Mouse (Mus musculus): Measurements from ENCODE around the gene Fancc. TPM values are rescaled to one million over a fixed set of nuclear protein-coding genes. Genes with fewer than 3 reads are reported as not detected.

The Fancc gene
- polyA plus RNA-seq, 2 experiments, result 6.9 to 8.6 TPM

DNA sequence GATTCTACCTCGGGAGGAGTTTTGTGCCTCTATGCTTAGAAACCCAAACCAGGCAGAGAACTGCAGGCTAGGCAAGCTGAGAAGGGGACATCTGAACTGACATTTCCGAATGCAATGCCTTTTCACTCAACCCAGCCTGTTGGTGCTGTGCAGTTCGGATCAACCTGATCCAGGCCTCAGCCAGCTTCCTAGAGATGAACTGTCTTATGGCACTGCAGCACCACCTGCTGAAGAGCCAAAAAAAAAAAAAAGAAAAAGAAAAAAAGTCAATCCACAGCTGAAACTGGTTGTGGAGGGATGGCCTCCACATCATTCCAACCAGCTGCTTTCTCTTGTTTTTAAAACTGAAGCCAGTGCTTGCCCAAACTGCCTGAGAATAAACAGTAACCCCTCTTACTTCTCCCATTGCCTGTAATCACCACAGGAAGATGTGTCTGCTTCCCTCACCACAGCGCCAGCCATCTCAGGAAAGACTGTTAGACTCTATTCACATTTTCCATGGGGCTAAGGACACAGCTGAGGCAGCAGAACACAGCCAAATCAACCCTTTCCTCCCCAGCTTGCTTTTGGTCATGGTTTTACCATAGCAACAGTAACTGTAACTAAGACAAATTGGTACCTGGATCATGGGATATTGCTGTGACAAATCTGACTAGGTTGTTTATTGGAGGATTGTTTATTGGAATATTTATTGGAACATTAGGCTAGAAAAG, 85.6 kb downstream of the Fancc start:
- Histone ChIP-seq H3K27ac (peak overlapping the region; percentile 85), H3K36me3 (replicated peaks; ENCODE audit: control insufficient read depth, insufficient read depth, low read depth) (no peaks in the 10 kb centered on the region), H3K9me3 (ENCODE audit: control insufficient read depth, low read length) (no peaks in the 10 kb centered on the region), H3K4me3 (ENCODE audit: insufficient read depth in 1 of 2, low read depth in 2 of 2, low read length in 2 of 2) (peak overlapping the region in 1 of 2 experiments; percentile 35; a peak in 2 of 4 replicates), H3K9ac (replicated peaks) (peak overlapping the region; percentile 59), H3K4me1 (replicated peaks; ENCODE audit: control insufficient read depth in 2 of 2, insufficient read depth in 2 of 2, low read length in 1 of 2) (peaks cover 28 to 36% of the 10 kb centered on the region in 2 experiments), H3K27me3 (ENCODE audit: control insufficient read depth, insufficient read depth, low read length) (no peaks in the 10 kb centered on the region), H3K4me2 (ENCODE audit: low read depth) (peak overlapping the region; percentile 76)
- peak in 2 of 3 experiments; percentile 16 to 19 for DNase-seq (ENCODE audit: low read depth in 3 of 3, low spot score in 3 of 3)
- peak; percentile 76; the same call in 1 of the 2 replicates for ATAC-seq (ENCODE audit: insufficient read depth)
- 17% methylated on average over 4 of the region's 4 CpGs for WGBS (ENCODE audit: insufficient replicate concordance)
- no peak for TF ChIP-seq EP300 (IDR thresholded peaks at IDR 0.05; ENCODE audit: low read depth)
- peak; percentile 20; the same call in 1 of the 2 replicates for TF ChIP-seq CTCF (IDR thresholded peaks at IDR 0.05; ENCODE audit: low read depth)

DNA sequence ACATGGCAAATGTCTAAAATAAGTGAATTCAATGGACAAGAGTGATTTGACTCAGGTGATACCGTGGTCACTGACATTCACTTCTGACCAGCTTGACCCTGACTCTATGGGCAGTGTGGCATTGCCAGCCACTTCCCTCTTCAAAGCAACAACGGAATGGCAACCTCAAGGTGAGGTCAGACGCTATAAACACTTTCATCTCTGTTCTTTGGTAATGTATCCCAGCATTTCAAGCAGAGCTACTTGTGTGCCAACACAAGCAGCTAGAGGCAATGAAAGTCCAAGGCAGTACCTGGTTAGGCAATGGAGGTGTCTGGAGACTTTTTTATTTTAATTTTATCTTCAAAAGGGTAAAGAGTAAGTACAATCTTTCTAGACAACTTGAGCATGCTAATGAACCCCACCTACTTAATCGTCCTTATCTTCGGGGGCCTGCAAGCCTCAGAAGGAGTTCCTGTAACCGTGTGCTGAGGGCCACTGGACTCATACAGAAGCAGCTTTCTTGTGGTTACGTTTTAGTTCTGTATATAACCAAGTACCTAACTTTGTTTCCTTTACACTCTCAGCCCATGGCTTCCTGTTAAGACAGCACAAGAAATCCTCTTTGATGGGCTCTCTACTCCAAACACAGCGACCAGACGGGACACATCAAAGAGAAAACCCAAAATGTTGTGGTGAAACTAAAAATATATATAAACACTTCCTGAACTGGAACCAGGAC, 86.3 kb downstream of the Fancc start:
- peak overlapping the region; percentile 59 for H3K9ac ChIP-seq (replicated peaks)
- peaks cover 28 to 36% of the 10 kb centered on the region in 2 experiments for H3K4me1 ChIP-seq (replicated peaks; ENCODE audit: control insufficient read depth in 2 of 2, insufficient read depth in 2 of 2, low read length in 1 of 2)
- H3K36me3 ChIP-seq (replicated peaks; ENCODE audit: control insufficient read depth, insufficient read depth, low read depth), result no peaks in the 10 kb centered on the region
- ATAC-seq (ENCODE audit: insufficient read depth) (peak; percentile 95), DNase-seq (ENCODE audit: low read depth in 3 of 3, low spot score in 3 of 3) (peak; percentile 49 to 65 (median 62))
- TF ChIP-seq CTCF (IDR thresholded peaks at IDR 0.05; ENCODE audit: low read depth) (no peak), EP300 (IDR thresholded peaks at IDR 0.05; ENCODE audit: low read depth) (peak; percentile 72)
- WGBS (ENCODE audit: insufficient replicate concordance), result 21% methylated on average over 9 of the region's 9 CpGs
- H3K4me2 ChIP-seq (ENCODE audit: low read depth), result peak overlapping the region; percentile 76
- no peaks in the 10 kb centered on the region for H3K27me3 ChIP-seq (ENCODE audit: control insufficient read depth, insufficient read depth, low read length)
- H3K4me3 ChIP-seq (ENCODE audit: insufficient read depth in 1 of 2, low read depth in 2 of 2, low read length in 2 of 2), result peak overlapping the region; percentile 1 to 35; a peak in 3 of 4 replicates
- H3K9me3 ChIP-seq (ENCODE audit: control insufficient read depth, low read length), result no peaks in the 10 kb centered on the region
- H3K27ac ChIP-seq, result peak overlapping the region; percentile 85

DNA sequence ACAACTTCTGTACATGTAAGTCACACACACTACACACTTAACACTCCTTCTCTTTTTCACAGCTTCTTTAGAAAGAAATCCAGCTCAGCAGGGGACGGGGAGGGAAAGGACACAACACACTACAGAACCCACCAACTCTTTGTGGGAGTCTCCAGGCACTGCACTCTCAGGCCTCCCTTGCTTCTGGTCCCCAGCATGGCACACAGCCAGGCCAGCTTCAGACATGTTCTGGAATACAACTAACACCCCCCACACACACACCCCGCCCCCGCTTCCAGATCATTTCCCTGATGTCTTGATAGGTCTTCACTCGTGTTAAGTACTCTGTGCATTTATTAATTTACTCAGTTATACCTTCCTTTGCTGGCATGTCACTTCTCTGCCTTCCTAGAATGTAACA, 91.9 kb downstream of the Fancc start:
- no peak overlapping the region for H3K27ac ChIP-seq
- no peak for TF ChIP-seq EP300 (IDR thresholded peaks at IDR 0.05; ENCODE audit: low read depth)
- TF ChIP-seq CTCF (IDR thresholded peaks at IDR 0.05; ENCODE audit: low read depth), result no peak
- 59% methylated on average over 4 of the region's 4 CpGs for WGBS (ENCODE audit: insufficient replicate concordance)
- no peak for DNase-seq (ENCODE audit: low read depth in 3 of 3, low spot score in 3 of 3)
- ATAC-seq (ENCODE audit: insufficient read depth), result no peak
- no peak overlapping the region for H3K4me3 ChIP-seq (ENCODE audit: insufficient read depth in 1 of 2, low read depth in 2 of 2, low read length in 2 of 2)
- no peaks in the 10 kb centered on the region for H3K27me3 ChIP-seq (ENCODE audit: control insufficient read depth, insufficient read depth, low read length)
- H3K9ac ChIP-seq (replicated peaks), result no peak overlapping the region
- H3K36me3 ChIP-seq (replicated peaks; ENCODE audit: control insufficient read depth, insufficient read depth, low read depth), result no peaks in the 10 kb centered on the region
- H3K4me2 ChIP-seq (ENCODE audit: low read depth), result no peak overlapping the region
- no peaks in the 10 kb centered on the region for H3K9me3 ChIP-seq (ENCODE audit: control insufficient read depth, low read length)
- H3K4me1 ChIP-seq (replicated peaks; ENCODE audit: control insufficient read depth in 2 of 2, insufficient read depth in 2 of 2, low read length in 1 of 2), result peaks cover 7 to 13% of the 10 kb centered on the region in 2 experiments

DNA sequence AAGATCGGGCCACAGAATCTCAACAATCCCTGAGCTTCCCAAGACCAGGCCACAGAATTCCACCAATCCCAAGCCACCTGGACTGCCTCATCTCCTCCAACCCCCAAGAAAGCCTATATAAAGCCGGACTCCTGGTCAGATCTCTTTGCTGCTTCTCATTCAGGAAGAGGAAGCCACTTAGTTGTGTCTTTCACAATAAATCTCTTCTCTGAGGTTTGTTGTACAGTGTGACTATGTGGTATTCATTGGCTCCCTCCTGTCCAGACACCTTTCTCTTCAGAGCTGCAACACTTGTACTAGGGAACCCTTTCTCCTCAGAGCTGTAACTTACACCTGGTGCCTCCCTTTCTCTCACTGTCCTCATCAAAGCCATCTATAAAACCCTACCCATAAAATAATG, 92.4 kb downstream of the Fancc start:
- Histone ChIP-seq H3K9me3 (ENCODE audit: control insufficient read depth, low read length) (no peaks in the 10 kb centered on the region), H3K27ac (no peak overlapping the region), H3K4me1 (replicated peaks; ENCODE audit: control insufficient read depth in 2 of 2, insufficient read depth in 2 of 2, low read length in 1 of 2) (peaks cover 2 to 8% of the 10 kb centered on the region in 2 experiments; a peak in 3 of 4 replicates), H3K27me3 (ENCODE audit: control insufficient read depth, insufficient read depth, low read length) (no peaks in the 10 kb centered on the region), H3K4me2 (ENCODE audit: low read depth) (no peak overlapping the region), H3K9ac (replicated peaks) (no peak overlapping the region), H3K4me3 (ENCODE audit: insufficient read depth in 1 of 2, low read depth in 2 of 2, low read length in 2 of 2) (no peak overlapping the region), H3K36me3 (replicated peaks; ENCODE audit: control insufficient read depth, insufficient read depth, low read depth) (no peaks in the 10 kb centered on the region)
- no peak for DNase-seq (ENCODE audit: low read depth in 3 of 3, low spot score in 3 of 3)
- 48% methylated on average over 2 of the region's 2 CpGs for WGBS (ENCODE audit: insufficient replicate concordance)
- TF ChIP-seq EP300 (IDR thresholded peaks at IDR 0.05; ENCODE audit: low read depth), result no peak
- no peak for TF ChIP-seq CTCF (IDR thresholded peaks at IDR 0.05; ENCODE audit: low read depth)
- no peak for ATAC-seq (ENCODE audit: insufficient read depth)

DNA sequence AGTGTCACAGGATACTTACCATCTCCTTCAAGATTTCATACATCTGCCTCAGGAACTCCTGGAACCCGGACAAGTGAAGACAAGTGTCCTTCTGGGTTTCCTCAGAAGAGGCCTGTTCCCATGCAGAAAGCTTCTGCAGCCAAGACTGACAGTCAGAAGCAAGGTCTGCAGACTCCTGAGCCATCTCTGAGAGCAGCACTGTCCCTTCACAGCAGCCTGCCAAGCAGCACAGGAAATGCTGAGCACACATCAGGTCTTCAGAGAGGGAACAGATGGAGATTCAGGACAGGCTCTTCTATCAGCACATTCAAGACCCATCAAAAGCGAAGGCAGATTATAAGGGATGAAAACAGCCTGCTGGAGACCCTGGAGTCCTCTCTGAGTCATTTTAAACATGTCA, 94.3 kb downstream of the Fancc start:
- DNase-seq (ENCODE audit: low read depth in 3 of 3, low spot score in 3 of 3) (no peak), ATAC-seq (ENCODE audit: insufficient read depth) (no peak)
- Histone ChIP-seq H3K9ac (replicated peaks) (no peak overlapping the region), H3K4me1 (replicated peaks; ENCODE audit: control insufficient read depth in 2 of 2, insufficient read depth in 2 of 2, low read length in 1 of 2) (no peaks in the 10 kb centered on the region), H3K4me2 (ENCODE audit: low read depth) (no peak overlapping the region), H3K9me3 (ENCODE audit: control insufficient read depth, low read length) (no peaks in the 10 kb centered on the region), H3K4me3 (ENCODE audit: insufficient read depth in 1 of 2, low read depth in 2 of 2, low read length in 2 of 2) (no peak overlapping the region), H3K27me3 (ENCODE audit: control insufficient read depth, insufficient read depth, low read length) (no peaks in the 10 kb centered on the region), H3K27ac (no peak overlapping the region), H3K36me3 (replicated peaks; ENCODE audit: control insufficient read depth, insufficient read depth, low read depth) (no peaks in the 10 kb centered on the region)
- TF ChIP-seq CTCF (IDR thresholded peaks at IDR 0.05; ENCODE audit: low read depth) (no peak), EP300 (IDR thresholded peaks at IDR 0.05; ENCODE audit: low read depth) (no peak)
- WGBS (ENCODE audit: insufficient replicate concordance), result 62% methylated on average over 2 of the region's 2 CpGs
